Mouse (Mus musculus) 3T3-L1 (cell line): ENCODE data around the gene Atxn3.
A peak's percentile ranks its signal among the peaks of the same experiment; 100 is the strongest.

Experiments used
- DNase-seq: peaks from one replicate; pipeline ENCODE4 v3.0.0-alpha.2; 2015; ENCODE audit warnings: low read depth, low spot score

The Atxn3 gene

GRCm38 (mm10) chr12:101892832-101893231 is 65.2 kb downstream of the Atxn3 start:
- no peak for DNase-seq

- DNase-seq: no peak
These were observed 67.0 kb downstream of the Atxn3 start for GRCm38 (mm10) chr12:101891066-101891465.

- DNase-seq: no peak
These were observed 68.7 kb downstream of the Atxn3 start for GRCm38 (mm10) chr12:101889351-101889750.

GRCm38 (mm10) chr12:101888312-101888711 is 69.7 kb downstream of the Atxn3 start:
- DNase-seq: no peak

- DNase-seq: no peak
These were observed 73.1 kb downstream of the Atxn3 start for GRCm38 (mm10) chr12:101884926-101885325.

GRCm38 (mm10) chr12:101876374-101876773 is 81.7 kb downstream of the Atxn3 start:
- DNase-seq: peak; percentile 8

- DNase-seq: peak; percentile 83
These were observed 82.9 kb downstream of the Atxn3 start for GRCm38 (mm10) chr12:101875107-101875506.
